Mouse (Mus musculus): Measurements from ENCODE around the gene Alpk1. TPM values are rescaled to one million over a fixed set of nuclear protein-coding genes. Genes with fewer than 3 reads are reported as not detected.

Alpk1 gene
- total RNA-seq, 2 experiments from 2014 or later: 2.4 to 3.9 TPM

- no peak for DNase-seq (ENCODE audit: low spot score)
- intact Hi-C loops (cut with DNase I): no loop called here
Observed at GRCm38 (mm10) chr3:127705515-127706444, 74.5 kb downstream of the Alpk1 start.

DNA sequence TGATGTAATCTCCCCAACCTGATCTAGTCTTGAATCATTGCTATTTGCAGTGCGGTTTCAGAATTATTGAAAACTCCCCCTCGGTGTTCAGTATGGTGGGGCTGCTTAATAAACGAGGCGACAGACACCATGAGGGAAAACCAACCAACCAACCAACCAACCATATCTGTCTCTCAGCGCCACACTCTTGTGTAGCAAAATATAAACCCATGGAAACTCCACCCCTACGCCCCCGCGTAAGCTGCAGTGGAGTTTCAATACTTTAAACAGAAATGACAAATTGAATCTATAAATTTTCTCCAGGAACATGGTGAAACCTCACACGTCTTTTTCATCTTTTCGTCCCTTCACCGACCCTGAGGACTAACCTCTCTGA lies 75.2 kb downstream of the Alpk1 start:
- intact Hi-C loops (cut with DNase I): no loop called here
- no peak for DNase-seq (ENCODE audit: low spot score)

DNA sequence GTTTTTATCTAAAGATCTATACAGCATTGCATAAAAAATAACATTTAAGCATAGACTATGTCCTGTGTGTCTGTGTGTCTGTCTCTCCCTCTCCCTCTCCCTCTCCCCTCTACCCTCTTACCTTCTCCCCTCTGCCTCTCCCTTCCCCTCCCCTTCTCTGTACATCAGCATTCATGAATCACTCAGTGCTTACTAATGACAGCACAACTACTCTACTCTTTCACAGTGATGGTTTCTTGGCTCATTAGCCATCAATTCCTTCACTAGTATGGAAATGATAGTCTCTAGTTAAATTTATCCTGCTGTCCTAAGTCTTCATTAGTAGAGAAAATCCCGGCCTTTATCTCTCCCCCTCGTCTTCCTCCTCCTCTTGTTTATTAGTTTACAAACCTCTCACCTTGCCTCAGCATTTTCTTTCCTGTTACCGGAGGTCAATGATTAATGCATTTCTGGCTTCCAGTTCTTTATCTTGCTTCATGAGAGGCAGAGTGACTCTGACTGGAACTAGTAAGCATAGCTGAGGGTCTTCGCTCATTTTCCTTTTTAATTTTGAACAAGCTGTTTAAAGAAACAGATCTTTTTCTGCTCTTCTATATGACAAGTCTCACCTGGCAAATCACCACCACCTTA lies 79.0 kb downstream of the Alpk1 start:
- no peak for DNase-seq (ENCODE audit: low spot score)

GRCm38 (mm10) chr3:127698636-127699035 lies 81.7 kb downstream of the Alpk1 start:
- no peak for DNase-seq (ENCODE audit: low spot score)
- intact Hi-C loops (cut with DNase I): no loop called here

More for the DNA sequence above, 79.0 kb downstream of the Alpk1 start:
- intact Hi-C loops (cut with DNase I): no loop called here

DNA sequence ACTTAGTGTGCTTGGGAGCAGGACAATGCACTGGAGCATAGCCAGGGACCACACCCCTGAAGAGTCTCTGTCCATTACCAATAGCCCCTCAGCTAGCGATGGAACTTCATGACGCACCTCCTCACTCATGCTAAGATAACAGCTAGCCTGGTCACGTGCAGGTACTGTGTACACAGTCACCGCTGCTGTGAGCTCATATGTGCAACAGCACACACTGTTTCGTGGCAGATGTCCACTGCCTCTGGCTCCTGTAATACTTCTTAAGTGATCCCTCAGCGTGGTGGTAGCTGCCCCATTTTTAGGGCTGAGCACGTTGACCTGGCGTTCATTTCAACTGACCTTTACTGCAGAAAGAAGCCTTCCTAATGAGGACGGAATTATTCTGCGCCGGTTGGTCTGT lies 83.8 kb downstream of the Alpk1 start:
- no peak for DNase-seq (ENCODE audit: low spot score)
- intact Hi-C loops (cut with DNase I): no loop called here

GRCm38 (mm10) chr3:127694802-127695771 lies 85.2 kb downstream of the Alpk1 start:
- intact Hi-C loops (cut with DNase I): no loop called here
- no peak for DNase-seq (ENCODE audit: low spot score)

- intact Hi-C loops (cut with DNase I): no loop called here
- DNase-seq (ENCODE audit: low spot score): no peak
Observed at GRCm38 (mm10) chr3:127691230-127691629, 89.1 kb downstream of the Alpk1 start.

- intact Hi-C loops (cut with DNase I): no loop called here
- DNase-seq (ENCODE audit: low spot score): no peak
Observed at GRCm38 (mm10) chr3:127679703-127680102, 100.6 kb downstream of the Alpk1 start.

DNA sequence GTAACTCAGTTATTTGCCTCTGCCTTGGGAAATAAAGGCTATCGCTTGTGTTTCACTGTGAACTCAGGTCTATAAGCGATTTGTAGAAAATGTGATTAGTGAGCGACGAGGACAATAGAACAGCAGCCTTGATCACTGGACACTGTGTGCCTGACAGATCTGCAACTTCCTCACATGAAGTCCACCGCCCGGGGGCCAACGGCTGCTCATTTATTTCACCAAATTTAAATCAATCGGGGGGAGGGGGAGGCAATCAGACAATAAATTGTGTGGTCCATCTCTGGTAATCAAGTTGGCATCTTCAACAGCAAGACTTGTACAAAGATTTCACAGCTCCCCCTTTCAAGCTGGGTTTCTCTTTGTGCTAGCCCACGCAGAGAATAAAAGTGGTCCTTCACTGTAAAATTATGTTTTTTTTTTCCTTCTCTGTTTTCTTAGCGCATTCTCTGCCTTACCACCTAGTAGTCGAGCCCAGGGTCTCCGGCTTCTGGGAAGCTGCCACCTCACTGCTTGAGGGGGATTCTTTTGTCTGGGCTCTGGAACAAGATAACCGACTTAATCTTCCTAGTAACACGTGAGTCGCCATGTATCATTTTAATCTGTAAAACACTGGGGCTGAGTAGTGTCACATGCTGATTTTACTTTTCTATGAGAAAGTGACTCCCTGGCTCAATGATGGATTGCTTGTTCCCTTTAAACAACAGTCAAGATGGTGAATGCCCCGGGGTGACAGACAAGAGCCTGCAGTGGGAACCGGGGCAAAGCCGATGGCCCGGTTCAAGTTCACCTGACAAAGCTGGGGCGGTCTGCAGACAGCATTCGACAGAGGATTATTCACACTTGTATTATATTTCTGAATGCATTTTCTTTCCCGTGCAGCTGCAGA lies 118.4 kb downstream of the Alpk1 start:
- intact Hi-C loops (cut with DNase I): no loop called here
- no peak for DNase-seq (ENCODE audit: low spot score)

DNA sequence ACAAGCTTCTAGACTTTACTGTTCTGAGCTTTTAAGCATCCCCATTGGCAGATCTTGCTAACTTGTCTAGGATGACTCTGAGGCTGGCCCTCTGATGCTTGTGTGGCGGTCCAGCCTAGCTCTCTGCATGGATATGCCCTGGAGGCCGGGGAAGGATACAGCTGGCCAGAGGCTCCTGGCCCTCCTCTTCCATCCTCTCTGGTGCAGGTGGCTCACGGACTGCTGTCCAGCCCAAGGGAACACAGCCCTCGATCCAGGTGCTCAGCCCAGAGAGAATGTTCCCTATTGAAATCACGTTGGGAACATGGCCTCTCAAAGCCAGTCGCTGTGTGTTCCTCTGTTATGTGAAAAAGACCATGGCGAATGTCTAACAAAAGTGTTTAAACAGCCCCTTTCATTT lies 119.6 kb downstream of the Alpk1 start:
- intact Hi-C loops (cut with DNase I): no loop called here
- DNase-seq (ENCODE audit: low spot score): no peak

DNA sequence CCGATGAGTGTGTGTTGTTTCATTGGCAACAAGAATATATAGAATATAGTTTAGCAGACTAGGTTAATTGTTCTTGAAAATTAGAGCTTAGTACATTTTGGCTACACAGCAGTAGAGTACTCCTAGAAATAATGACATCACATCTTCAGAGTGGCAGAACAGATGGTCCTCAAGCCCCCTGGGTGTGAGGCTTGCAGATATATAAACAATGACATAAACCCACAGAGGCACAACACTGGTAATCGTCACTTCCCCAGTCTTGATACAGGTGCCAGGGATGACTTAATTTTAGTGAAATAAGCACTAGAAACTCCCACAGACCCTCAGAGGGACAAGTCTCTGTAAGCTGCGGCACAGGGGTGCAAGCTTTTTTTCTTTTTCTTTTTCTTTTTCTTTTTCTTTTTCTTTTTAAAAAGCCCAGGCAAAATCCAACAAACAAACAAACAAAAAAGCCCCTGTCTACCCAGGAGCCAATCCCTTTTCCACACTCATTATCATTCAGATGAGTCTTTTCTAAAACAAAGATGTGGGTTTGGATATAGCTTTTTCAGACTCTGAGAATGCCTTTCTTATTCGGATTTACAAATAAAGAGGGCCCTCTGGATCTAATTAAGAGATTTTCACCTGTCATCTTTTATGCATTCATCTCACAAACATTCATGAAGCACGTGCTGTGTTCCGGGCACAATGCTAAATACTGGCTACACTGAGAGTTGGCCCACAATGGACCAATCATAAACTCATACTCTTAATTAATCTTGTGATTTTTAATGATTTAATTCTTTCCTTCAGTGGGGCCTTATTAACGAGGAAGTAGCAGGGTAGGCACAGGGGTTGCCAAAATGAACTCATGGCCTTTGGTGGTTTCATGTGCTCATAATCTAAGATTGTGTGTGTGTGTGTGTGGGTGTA lies 128.3 kb downstream of the Alpk1 start:
- no peak for DNase-seq (ENCODE audit: low spot score)
- intact Hi-C loops (cut with DNase I): no loop called here

DNA sequence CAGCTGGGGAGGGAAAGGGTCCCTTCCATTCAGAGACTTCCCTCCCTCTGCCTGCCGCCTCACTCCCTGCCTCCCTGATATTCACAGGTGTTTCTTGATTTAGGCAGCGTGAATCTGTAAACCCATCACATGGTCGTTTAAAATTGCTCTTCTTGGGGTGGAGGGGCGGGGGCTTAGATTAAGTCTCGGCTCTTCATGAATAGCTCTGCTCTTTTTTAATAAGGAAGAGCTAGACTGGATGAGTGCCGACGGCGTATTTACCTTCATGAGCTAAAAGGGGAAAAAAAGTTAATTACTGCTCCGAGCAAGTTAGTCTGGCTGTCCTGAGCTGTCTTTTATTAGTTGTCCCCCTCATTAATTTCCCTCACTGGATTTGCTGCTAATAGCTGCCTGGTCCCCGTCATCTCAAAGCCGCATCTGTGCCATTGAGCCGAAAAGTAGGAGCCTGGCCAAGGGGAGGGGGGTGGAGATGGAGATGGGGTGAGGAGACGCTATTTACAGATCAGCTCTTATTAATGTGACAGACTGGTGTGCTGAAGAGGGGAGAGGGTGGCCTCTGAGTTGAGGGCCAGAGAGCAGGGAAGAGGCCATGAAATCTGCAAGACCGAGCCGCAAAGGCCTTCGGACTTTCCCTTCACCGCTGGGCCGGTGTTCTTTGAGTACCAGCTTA lies 134.0 kb downstream of the Alpk1 start:
- no peak for DNase-seq (ENCODE audit: low spot score)
- intact Hi-C loops (cut with DNase I): no loop called here

- intact Hi-C loops (cut with DNase I): no loop called here
- no peak for DNase-seq (ENCODE audit: low spot score)
Observed at GRCm38 (mm10) chr3:127642211-127642610, 138.1 kb downstream of the Alpk1 start.

DNA sequence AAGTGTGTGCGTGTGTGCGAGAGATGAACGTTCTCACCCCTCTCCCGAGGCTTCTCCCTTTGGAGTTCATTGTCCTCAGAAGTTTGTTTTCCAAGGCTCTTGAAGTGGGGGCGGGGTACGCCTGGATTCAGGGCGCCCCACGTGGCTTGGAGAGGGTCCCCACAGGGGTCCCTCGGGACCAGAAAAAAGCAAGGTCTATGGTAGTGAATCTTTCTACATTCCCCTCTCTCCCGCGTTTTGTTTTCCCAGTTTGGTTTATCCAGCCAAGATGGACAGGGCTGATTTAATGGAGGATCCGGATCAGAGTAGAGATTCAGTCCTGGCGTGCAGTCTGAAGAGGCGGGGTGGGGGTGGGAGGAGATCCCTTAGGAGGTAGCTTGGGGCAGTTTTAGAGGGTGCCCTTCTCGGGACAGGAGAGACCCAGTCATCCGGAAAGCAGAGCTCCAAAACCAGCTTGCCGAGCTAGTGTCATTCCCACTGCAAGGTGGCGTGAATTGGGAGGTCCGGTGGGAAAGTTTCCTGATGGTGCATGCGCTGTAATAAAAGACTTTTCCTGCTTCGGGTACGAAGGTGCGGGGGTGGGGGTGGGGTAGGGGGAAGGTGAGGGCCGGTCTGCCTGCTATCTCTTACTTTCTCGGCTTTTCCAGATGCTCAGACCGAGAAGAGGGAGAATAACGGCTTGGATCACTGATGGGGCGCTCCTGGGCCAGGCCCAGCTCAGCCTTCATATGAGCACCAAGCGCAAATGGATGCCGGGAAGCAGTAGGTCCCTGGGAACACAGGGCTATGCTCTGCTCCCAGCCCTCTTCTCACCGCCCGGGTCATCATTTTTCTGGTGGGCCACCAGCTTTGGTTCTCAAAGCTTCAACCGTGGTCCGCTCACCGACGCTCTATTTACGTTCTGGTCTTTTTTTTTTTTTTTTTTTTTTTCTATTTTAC lies 139.3 kb downstream of the Alpk1 start:
- intact Hi-C loops (cut with DNase I): no loop called here
- no peak for DNase-seq (ENCODE audit: low spot score)

- intact Hi-C loops (cut with DNase I): loop anchor here (5.0 kb wide), 1 partner anchor 1577 kb away; no protein-coding TSS in a partner anchor
- DNase-seq (ENCODE audit: low spot score): no peak
Observed at GRCm38 (mm10) chr3:127639875-127640761, 140.2 kb downstream of the Alpk1 start.

DNA sequence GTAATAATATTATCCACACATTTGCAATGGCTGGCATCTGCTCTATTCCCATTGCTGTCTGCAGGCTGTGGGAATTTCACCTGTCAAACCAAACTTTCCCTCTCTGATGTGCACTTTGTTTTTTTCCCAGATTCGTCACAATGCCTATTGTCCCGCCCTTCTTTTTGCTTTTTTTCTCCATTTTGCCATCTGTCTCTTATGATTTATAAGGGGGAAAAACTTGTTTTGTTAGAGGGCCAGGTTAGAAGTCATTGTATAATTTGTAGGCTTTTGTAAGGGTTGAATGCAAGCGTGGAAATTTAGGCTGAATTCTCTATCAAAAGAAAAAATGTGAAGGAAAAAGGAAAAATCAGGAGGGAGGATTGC lies 145.4 kb downstream of the Alpk1 start:
- no peak for DNase-seq (ENCODE audit: low spot score)
- intact Hi-C loops (cut with DNase I): loop anchor here (2.0 to 5.0 kb wide), 2 partner anchors 202 to 1582 kb away; partner anchors contain the start of gene Ap1ar

All from heart, postnatal 25 days (tissue).